Mouse (Mus musculus): ENCODE results near the gene Macrod2. TPM values are rescaled to one million over a fixed set of nuclear protein-coding genes. Genes with fewer than 3 reads are reported as not detected.

Gene Macrod2
- polyA plus RNA-seq, 1 experiment from 2014 or later, result 24.6 TPM

- DNase-seq (ENCODE audit: low spot score), result no peak
Observed at GRCm38 (mm10) chr2:141463946-141464345, 1068.8 kb downstream of the Macrod2 start.

- no peak for DNase-seq (ENCODE audit: low spot score)
Observed at GRCm38 (mm10) chr2:141472791-141473190, 1077.7 kb downstream of the Macrod2 start.

- no peak for DNase-seq (ENCODE audit: low spot score)
Observed at GRCm38 (mm10) chr2:141477585-141477984, 1082.5 kb downstream of the Macrod2 start.

GRCm38 (mm10) chr2:141490518-141490917 is 1095.4 kb downstream of the Macrod2 start:
- DNase-seq (ENCODE audit: low spot score), result no peak

GRCm38 (mm10) chr2:141505451-141505850 is 1110.3 kb downstream of the Macrod2 start:
- DNase-seq (ENCODE audit: low spot score), result no peak

GRCm38 (mm10) chr2:141507929-141508897 is 1113.1 kb downstream of the Macrod2 start:
- no peak for DNase-seq (ENCODE audit: low spot score)

GRCm38 (mm10) chr2:141514976-141515375 is 1119.9 kb downstream of the Macrod2 start:
- no peak for DNase-seq (ENCODE audit: low spot score)

- DNase-seq (ENCODE audit: low spot score), result no peak
Observed at GRCm38 (mm10) chr2:141522081-141522480, 1127.0 kb downstream of the Macrod2 start.

GRCm38 (mm10) chr2:141545877-141546276 is 1150.8 kb downstream of the Macrod2 start:
- DNase-seq (ENCODE audit: low spot score), result no peak

GRCm38 (mm10) chr2:141551701-141552100 is 1156.6 kb downstream of the Macrod2 start:
- no peak for DNase-seq (ENCODE audit: low spot score)

GRCm38 (mm10) chr2:141556747-141557146 is 1161.6 kb downstream of the Macrod2 start:
- DNase-seq (ENCODE audit: low spot score), result no peak

- DNase-seq (ENCODE audit: low spot score), result no peak
Observed at GRCm38 (mm10) chr2:141558242-141558827, 1163.2 kb downstream of the Macrod2 start.

- no peak for DNase-seq (ENCODE audit: low spot score)
Observed at GRCm38 (mm10) chr2:141565986-141566385, 1170.9 kb downstream of the Macrod2 start.

GRCm38 (mm10) chr2:141571360-141571759 is 1176.3 kb downstream of the Macrod2 start:
- no peak for DNase-seq (ENCODE audit: low spot score)

- DNase-seq (ENCODE audit: low spot score), result no peak
Observed at GRCm38 (mm10) chr2:141578206-141578605, 1183.1 kb downstream of the Macrod2 start.

GRCm38 (mm10) chr2:141582431-141582830 is 1187.3 kb downstream of the Macrod2 start:
- DNase-seq (ENCODE audit: low spot score), result no peak

- DNase-seq (ENCODE audit: low spot score), result no peak
Observed at GRCm38 (mm10) chr2:141582933-141583332, 1187.8 kb downstream of the Macrod2 start.

- DNase-seq (ENCODE audit: low spot score), result no peak
Observed at GRCm38 (mm10) chr2:141587290-141587689, 1192.2 kb downstream of the Macrod2 start.

GRCm38 (mm10) chr2:141591326-141591725 is 1196.2 kb downstream of the Macrod2 start:
- no peak for DNase-seq (ENCODE audit: low spot score)

GRCm38 (mm10) chr2:141594811-141595210 is 1199.7 kb downstream of the Macrod2 start:
- no peak for DNase-seq (ENCODE audit: low spot score)

- no peak for DNase-seq (ENCODE audit: low spot score)
Observed at GRCm38 (mm10) chr2:141617721-141618120, 1222.6 kb downstream of the Macrod2 start.

GRCm38 (mm10) chr2:141618257-141618656 is 1223.1 kb downstream of the Macrod2 start:
- no peak for DNase-seq (ENCODE audit: low spot score)

Data from thymus, postnatal 0 days (tissue).